Mouse (Mus musculus): ENCODE measurements around the gene Tspan11.

- TF ChIP-seq CTCF (IDR thresholded peaks at IDR 0.05; ENCODE audit: insufficient read depth, low read length) = no peak
- TF ChIP-seq POLR2A (IDR thresholded peaks at IDR 0.05; ENCODE audit: borderline replicate concordance, extremely low read depth, low read depth, low read length) = no peak
These were observed 84.5 kb downstream of the Tspan11 start for GRCm38 (mm10) chr6:127971931-127972330.

Measured in lung, adult 2 months (tissue).